Mouse (Mus musculus): Measurements from ENCODE around the gene Col28a1.

DNA sequence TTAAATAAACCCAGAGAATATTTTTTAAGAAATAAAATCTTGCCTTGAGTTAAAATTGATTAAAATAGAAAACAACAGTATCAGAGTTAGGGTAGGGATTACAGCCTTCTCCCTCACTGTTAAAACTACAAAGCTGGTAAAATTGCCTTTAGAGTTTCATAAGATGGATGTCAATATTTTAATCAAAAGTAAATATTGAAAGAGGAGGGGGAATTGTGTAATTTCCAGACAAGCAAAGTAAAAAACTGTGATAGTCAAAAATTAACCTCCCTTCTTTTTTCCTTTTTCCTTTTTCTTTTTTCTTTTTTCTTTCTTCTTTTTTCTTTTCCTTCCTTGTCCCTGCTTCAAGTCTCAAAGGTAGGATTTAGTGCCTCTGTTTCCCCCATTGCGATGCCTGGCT, 146.6 kb downstream of the Col28a1 start:
- no peak for TF ChIP-seq POLR2A (IDR thresholded peaks at IDR 0.05; ENCODE audit: control insufficient read depth, low read depth, low read length)
- TF ChIP-seq CTCF (IDR thresholded peaks at IDR 0.05; ENCODE audit: control insufficient read depth, insufficient read depth, insufficient replicate concordance, low read depth, low read length) = no peak

Data from testis, adult 2 months (tissue).